Mouse (Mus musculus): ENCODE data around the gene Cib4.

Cib4 gene

DNA sequence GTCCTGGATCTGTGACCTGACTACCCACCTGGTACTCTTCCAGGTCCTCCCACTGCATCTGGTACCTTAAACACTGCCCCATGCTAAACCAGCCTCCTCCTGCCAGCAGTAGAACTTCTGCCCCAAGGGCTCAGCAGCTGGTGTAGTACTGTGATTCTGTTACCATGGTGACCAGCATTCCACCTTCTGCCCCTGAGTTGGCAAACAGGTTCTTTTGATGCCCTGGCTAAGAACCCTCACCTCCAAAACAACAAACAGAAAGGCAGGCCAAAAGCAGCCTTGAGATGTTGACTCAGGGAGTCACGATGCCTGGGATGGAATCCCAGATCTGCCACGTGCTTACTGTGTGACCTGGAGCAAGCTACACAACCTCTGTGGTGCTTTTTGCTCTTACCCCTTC lies at the start of gene Cib4:
Cib4 (minus strand) TSS at position 139 of the 400 bp plus-strand sequence.
- TF ChIP-seq GATA4 (IDR thresholded peaks at IDR 0.05; ENCODE audit: insufficient replicate concordance, low read length): no peak

GRCm38 (mm10) chr5:30594953-30595560 lies 49.4 kb upstream of the Cib4 start:
- TF ChIP-seq GATA4 (IDR thresholded peaks at IDR 0.05; ENCODE audit: insufficient replicate concordance, low read length): no peak

DNA sequence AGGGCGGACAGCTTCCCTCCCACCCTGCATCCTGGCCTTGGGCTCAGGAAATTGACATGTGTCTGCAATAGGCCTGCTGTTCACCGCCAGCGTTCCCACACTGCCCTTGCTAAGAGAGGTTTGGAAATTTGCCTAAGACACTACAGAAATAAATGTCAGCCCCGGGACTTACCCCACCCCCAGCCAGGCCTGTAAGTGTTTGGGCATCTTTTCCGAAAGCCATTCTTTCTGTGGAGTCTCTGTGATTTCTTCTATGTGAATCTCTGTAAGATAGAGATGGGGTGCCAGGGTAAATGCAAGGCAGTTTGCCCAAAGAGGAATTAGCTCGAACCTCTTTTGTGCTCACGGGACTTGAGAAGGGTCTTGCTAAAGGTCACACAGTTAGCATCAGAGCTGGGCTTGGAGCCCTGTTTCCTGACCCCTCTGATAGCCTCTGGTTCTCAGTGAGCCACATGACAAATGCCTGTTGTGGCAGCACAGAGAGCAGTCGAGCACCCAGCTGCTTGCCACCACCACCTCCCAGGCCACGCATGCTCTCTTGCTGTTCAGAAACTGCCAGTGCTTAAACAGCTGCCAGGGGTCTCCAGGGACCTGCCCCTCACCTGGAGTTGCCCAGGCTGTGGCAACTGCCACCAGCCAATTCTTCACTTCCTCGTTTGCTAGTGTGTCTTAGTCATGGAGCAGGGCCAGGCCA lies 48.3 kb upstream of the Cib4 start:
- peak; percentile 88; the same call in 1 of the 2 replicates for TF ChIP-seq GATA4 (IDR thresholded peaks at IDR 0.05; ENCODE audit: insufficient replicate concordance, low read length)

DNA sequence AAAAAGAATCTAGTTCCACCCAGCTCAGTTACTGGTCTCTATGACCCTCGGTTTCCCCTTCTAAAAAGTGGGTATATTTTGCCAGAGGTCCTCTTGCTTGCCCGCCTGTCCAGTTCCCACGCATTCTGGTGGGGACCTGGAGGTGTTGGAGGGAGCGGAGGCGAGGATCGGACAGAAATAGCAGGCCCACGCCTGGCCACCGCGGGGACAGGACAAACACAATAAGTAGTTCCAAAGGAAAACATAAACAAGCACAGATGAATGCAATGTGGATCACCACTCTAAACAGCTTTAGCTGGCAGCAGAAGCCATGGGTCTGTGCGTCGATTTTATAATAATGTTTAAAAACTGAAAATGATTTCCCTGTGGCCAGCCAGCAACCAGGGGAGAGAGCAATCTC lies 47.7 kb upstream of the Cib4 start:
- TF ChIP-seq GATA4 (IDR thresholded peaks at IDR 0.05; ENCODE audit: insufficient replicate concordance, low read length): no peak

DNA sequence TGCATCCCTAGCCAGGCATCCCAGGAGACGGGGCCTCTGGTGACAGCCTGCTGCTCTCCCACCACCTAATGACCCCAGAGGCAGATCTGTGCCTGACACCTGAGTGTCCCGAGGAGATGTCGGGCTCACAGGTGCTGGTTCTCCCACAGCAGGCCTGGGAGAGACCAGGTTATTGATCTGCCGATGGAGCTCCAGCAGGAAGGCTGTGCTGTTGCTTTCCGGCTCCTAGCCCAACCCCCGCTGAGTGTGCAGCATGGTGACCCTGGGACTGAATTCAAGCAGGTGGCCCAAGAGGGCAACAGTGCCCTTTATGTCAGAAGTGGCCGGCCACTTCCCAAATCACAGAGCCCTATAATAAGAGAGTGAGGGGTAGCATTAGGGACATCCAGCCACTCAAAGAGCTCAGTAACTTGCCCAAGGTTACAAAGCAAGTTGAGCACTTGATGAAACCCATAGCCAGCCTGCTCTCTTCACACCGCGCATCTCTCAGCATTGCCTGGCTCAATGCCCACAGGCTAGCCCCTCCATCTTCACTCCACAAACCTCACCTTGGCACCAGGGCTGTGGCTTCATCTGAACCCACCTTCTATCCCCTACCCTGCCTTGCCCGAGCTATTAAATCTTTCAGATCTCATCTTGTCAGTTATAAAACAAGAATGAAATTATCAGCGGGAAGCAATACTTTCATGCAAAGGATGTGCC lies 46.8 kb upstream of the Cib4 start:
- TF ChIP-seq GATA4 (IDR thresholded peaks at IDR 0.05; ENCODE audit: insufficient replicate concordance, low read length): no peak

DNA sequence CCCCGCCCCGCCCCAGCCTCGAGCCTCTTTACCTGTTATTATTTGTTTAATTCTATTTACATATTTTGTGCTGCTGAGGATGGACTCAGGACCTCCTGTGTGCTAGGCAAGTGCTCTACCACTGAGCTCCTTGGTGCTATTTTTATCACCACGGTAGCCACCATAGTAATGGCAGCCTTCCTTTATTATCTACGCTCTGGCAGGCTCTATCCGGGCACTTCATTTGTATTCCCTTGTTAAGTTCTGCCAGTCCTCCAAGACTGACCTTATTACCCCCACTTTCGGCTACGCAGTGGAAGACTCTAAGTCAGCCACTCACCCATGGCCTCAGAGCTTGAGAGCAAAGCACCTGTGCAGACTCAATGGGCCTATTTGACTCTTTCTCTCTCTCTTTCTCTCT lies 46.1 kb upstream of the Cib4 start:
- TF ChIP-seq GATA4 (IDR thresholded peaks at IDR 0.05; ENCODE audit: insufficient replicate concordance, low read length): no peak

GRCm38 (mm10) chr5:30591205-30591731 lies 45.6 kb upstream of the Cib4 start:
- TF ChIP-seq GATA4 (IDR thresholded peaks at IDR 0.05; ENCODE audit: insufficient replicate concordance, low read length): no peak

GRCm38 (mm10) chr5:30590231-30590630 lies 44.6 kb upstream of the Cib4 start:
- TF ChIP-seq GATA4 (IDR thresholded peaks at IDR 0.05; ENCODE audit: insufficient replicate concordance, low read length): no peak

GRCm38 (mm10) chr5:30589546-30589945 lies 43.9 kb upstream of the Cib4 start:
- TF ChIP-seq GATA4 (IDR thresholded peaks at IDR 0.05; ENCODE audit: insufficient replicate concordance, low read length): no peak

- no peak for TF ChIP-seq GATA4 (IDR thresholded peaks at IDR 0.05; ENCODE audit: insufficient replicate concordance, low read length)
Measured at GRCm38 (mm10) chr5:30589069-30589468, 43.4 kb upstream of the Cib4 start.

DNA sequence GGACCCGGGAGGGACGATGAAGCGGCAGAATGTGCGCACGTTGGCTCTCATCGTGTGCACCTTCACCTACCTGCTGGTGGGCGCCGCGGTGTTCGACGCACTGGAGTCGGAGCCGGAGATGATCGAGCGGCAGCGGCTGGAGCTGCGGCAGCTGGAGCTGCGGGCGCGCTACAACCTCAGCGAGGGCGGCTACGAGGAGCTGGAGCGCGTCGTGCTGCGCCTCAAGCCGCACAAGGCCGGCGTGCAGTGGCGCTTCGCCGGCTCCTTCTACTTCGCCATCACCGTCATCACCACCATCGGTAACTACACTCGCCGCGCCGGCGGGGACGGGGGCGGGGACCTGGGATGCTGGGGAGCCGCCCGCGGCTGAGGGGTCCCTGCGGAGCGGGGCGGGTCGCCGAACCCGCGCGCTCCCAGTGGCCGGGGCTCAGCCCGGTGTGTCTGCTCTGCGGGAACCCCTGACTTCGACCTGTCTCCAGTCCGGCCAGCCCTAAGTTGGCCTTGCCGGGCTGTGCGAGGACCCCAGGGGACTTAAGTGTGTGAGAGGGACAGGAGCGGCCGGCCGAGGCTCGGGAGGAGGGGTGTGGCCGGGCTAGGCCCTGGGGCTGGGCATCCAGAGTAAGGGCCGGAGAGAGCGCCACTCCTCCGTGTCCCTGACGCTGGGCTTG lies 42.8 kb upstream of the Cib4 start:
- no peak for TF ChIP-seq GATA4 (IDR thresholded peaks at IDR 0.05; ENCODE audit: insufficient replicate concordance, low read length)

DNA sequence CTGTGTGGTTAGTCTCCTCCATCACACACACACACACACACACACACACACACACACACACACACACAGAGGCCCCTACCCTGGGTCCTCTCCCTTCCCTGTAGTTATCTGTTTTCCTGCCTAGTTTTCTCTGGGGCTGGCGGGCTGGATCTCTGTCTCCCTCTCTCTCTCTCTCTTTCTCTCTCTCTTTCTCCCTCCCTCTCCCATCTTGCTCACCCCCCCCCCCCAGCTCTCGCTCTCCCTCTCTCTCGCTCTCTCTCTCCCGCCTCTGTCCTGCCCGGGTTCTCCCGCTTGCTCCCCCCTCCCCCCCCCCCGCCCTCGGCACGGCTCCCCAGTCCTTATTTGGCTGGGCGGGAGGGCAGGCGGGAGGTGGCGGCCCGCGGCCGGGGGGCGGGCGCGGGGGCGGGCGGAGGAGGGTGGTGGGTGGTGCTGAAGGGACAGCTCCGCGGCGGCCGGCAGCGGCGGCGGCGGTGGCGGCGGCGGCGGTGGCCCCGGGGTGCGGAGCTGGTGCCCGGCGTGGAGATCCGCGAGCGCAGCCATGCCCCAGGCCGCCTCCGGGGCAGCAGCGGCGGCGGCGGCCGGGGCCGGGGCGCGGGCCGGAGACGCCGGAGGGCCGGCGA lies 42.2 kb upstream of the Cib4 start, which contains the start of gene Kcnk3:
Kcnk3 (plus strand) TSS at position 490 of the 620 bp plus-strand sequence.
- no peak for TF ChIP-seq GATA4 (IDR thresholded peaks at IDR 0.05; ENCODE audit: insufficient replicate concordance, low read length)

GRCm38 (mm10) chr5:30587101-30587500 lies 41.5 kb upstream of the Cib4 start:
- TF ChIP-seq GATA4 (IDR thresholded peaks at IDR 0.05; ENCODE audit: insufficient replicate concordance, low read length): no peak

DNA sequence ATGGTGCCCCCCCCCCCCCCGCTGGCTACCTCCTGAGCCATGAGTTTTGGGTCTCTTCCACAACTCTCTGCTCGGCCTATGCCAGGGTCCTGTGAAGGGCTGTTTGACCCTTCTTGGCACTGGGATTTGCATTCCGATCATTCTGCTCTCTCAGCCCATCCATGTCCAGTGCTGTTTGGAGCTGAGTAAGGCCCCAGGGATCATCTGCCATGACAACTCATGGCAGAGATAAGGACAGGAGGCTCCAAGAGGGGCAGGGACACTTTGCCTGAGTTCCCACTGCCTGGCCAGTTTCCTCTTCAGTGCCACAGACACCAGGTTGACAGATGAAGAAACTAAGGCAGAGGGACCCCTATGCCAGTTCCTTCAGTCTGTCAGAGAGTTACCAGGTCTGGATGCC lies 41.0 kb upstream of the Cib4 start:
- TF ChIP-seq GATA4 (IDR thresholded peaks at IDR 0.05; ENCODE audit: insufficient replicate concordance, low read length): no peak

DNA sequence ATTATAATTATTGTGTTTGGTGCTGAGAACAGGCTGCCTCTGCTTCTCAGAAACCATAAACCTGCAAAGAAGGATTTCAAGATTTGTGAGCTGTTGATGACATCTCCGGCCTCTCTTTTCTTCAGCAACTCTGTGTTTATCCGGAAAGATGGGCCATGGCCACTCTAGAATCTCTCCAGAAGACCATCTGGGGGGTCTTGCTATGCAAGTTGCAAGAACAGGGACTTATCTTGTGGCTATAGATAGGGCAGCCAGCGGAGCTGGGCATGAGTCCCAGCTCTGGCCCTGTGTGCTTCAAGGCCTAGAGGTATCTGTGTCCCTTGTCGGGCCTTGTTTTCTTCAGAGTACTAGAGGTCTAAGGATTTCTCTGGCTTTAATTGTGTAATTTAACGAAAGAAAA lies 36.4 kb upstream of the Cib4 start:
- no peak for TF ChIP-seq GATA4 (IDR thresholded peaks at IDR 0.05; ENCODE audit: insufficient replicate concordance, low read length)

All from liver, adult (tissue).